Mouse (Mus musculus): ENCODE data around the gene Abcc12.

- TF ChIP-seq GABPA (IDR thresholded peaks at IDR 0.05; ENCODE audit: low read depth, low read length) (no peak), RCOR1 (IDR thresholded peaks at IDR 0.05; ENCODE audit: low read depth, low read length) (no peak), ZKSCAN1 (IDR thresholded peaks at IDR 0.05; ENCODE audit: low read depth, low read length) (no peak), UBTF (IDR thresholded peaks at IDR 0.05; ENCODE audit: borderline replicate concordance, insufficient read depth, low read depth, low read length) (no peak), TCF12 (IDR thresholded peaks at IDR 0.05; ENCODE audit: low read depth, low read length) (no peak), POLR2AphosphoS5 (IDR thresholded peaks at IDR 0.05; ENCODE audit: borderline replicate concordance, low read depth, low read length) (no peak), CTCF (IDR thresholded peaks at IDR 0.05 in 2 of 3, conservative IDR thresholded peaks at IDR 0.05 in 1 of 3; ENCODE audit: control insufficient read depth in 1 of 3, insufficient read depth in 1 of 3, low read depth in 2 of 3, low read length in 3 of 3, poor library complexity in 1 of 3, severe bottlenecking in 1 of 3) (no peak), POLR2AphosphoS2 (IDR thresholded peaks at IDR 0.05; ENCODE audit: low read length) (no peak), MAX (IDR thresholded peaks at IDR 0.05; ENCODE audit: low read length) (no peak), EP300 (IDR thresholded peaks at IDR 0.05; ENCODE audit: low read depth in 1 of 2, low read length in 2 of 2) (no peak), E2F4 (IDR thresholded peaks at IDR 0.05; ENCODE audit: borderline replicate concordance, low read depth, low read length) (no peak), USF1 (IDR thresholded peaks at IDR 0.05; ENCODE audit: low read depth, low read length) (no peak)
Measured at GRCm38 (mm10) chr8:86529714-86530113, 50.8 kb downstream of the Abcc12 start.

All from MEL (cell line).